In genomic region chr2:29802075-29802826, GRCm38 (mm10) we compare ENCODE assay signal across 8 mouse cellular contexts. TPM values are rescaled to one million over a fixed set of nuclear protein-coding genes. Genes with fewer than 3 reads are reported as not detected.
DNase-seq lines count a peak whose midpoint lies in the region; ATAC-seq and TF ChIP-seq lines count a peak whose summit lies in the region.

Gene Slc27a4, plus strand, starts transcription at chr2:29802634.

- CTCF ChIA-PET in Patski (lab: Charles Lee), result interaction anchor here (1.2 to 6.6 kb wide), 3 partner anchors 15 to 37 kb away, joined by 3 to 33 read pairs (median 17); no protein-coding TSS in a partner anchor

- WGBS in hindbrain, embryonic 13.5 days, result 7% methylated on average over 21 of the region's 28 CpGs

- peak within 1 kb of the TSS; percentile 93 for H3K4me3 ChIP-seq in hindbrain, embryonic 13.5 days

- peaks cover 23% of the 10 kb centered on the region for H3K4me1 ChIP-seq in hindbrain, embryonic 13.5 days (replicated peaks)

- no peak for DNase-seq in Patski (ENCODE audit: low read depth, low spot score)
- DNase-seq in cerebellum, postnatal 14 days, result peak; percentile 98 to 99
- DNase-seq in frontal cortex, postnatal 14 days (ENCODE audit: low spot score in 2 of 2), result peak; percentile 88 to 94
- peak; percentile 95 to 96 for DNase-seq in layer of hippocampus, postnatal 36 days
- peak; percentile 99 for DNase-seq in lung, postnatal 36 days
- peak; percentile 95 for DNase-seq in retina, postnatal 1 day
- peak; percentile 95 to 96 for DNase-seq in urinary bladder, adult 18-20 months (ENCODE audit: low spot score in 2 of 2)

- no peak for TF ChIP-seq CTCF in Patski (IDR thresholded peaks at IDR 0.05)

- POLR2A ChIA-PET in Patski (lab: Charles Lee), result interaction anchor here (0.7 to 1.9 kb wide), 4 partner anchors 14 to 37 kb away, joined by 3 to 5 read pairs (median 4); partner anchors contain the start of gene Trub2

- peak within 1 kb of the TSS; percentile 96 for H3K27ac ChIP-seq in hindbrain, embryonic 13.5 days

- peak within 1 kb of the TSS; percentile 97 for H3K9ac ChIP-seq in hindbrain, embryonic 13.5 days

- no peaks in the 10 kb centered on the region for H3K27me3 ChIP-seq in Patski
- 0 out of 2 replicates have a peak, but pooled peaks cover 3% of the 10 kb centered on the region for H3K27me3 ChIP-seq in hindbrain, embryonic 13.5 days

- in situ Hi-C loops in Patski (cut with MboI; ENCODE audit: low pct_unique_long_range_greater_than_20kb), result no loop called here

- peak; percentile 86 for ATAC-seq in Patski
- ATAC-seq in hindbrain, embryonic 13.5 days (ENCODE audit: low FRiP score), result peak; percentile 97

- no peaks in the 10 kb centered on the region for H3K9me3 ChIP-seq in hindbrain, embryonic 13.5 days

- H3K4me2 ChIP-seq in hindbrain, embryonic 13.5 days, result peak within 1 kb of the TSS; percentile 82

- peaks cover 34% of the 10 kb centered on the region for H3K36me3 ChIP-seq in hindbrain, embryonic 13.5 days

RNA-seq across cellular contexts. Expression of gene Slc27a4, which starts in this region (rescaled TPM):
- 31.4 TPM for polyA plus RNA-seq in Patski (2021)
- polyA plus RNA-seq in hindbrain, embryonic 13.5 days (2015; fragmentation: Nextera tagmentation; extraction: Ambion mirVana), result 32.6 and 33.4 TPM in 2 replicates
- total RNA-seq in layer of hippocampus, postnatal 36 days (2021), result 10 to 100 TPM; 69.6 to 70.5 TPM
